Mouse (Mus musculus): Measurements from ENCODE around the gene Dolk. TPM values are rescaled to one million over a fixed set of nuclear protein-coding genes. Genes with fewer than 3 reads are reported as not detected.

Dolk gene
- total RNA-seq, 1 experiment from 2014 or later = 46.2 TPM

DNA sequence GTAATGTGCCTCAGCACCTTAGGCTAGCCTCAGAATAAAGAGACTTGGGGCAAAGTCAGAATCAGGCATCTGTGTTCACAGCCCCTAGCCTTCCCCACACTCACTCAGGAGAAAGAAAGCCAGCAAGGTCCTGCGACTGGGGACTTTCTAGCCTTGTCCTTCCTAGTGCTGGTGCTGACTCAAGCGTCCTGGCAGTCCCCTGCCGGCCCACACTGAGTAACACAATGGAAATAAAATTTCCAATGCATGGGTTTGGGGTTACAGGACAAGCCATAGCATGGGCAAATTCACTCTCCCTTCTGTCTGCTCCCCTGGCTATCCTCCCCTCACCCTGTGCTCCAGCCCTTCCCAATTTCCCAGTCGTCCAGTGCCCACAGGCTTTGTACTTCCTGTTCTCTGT, 17.8 kb downstream of the Dolk start:
- DNase-seq = peak; percentile 45

DNA sequence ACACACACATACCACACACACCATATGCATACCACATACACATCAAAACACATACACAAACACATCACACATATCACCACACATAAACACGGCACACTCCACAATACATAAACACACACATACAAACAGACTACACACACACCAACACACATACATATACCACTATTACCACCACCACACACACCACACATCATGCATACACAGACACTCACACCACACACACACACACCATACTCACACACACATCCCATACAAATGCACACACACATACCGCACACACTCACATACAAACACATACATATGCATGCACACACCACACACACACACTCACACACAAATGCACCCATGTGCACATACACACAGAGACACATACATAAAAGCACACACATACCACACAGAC, 18.7 kb downstream of the Dolk start:
- no peak for DNase-seq

DNA sequence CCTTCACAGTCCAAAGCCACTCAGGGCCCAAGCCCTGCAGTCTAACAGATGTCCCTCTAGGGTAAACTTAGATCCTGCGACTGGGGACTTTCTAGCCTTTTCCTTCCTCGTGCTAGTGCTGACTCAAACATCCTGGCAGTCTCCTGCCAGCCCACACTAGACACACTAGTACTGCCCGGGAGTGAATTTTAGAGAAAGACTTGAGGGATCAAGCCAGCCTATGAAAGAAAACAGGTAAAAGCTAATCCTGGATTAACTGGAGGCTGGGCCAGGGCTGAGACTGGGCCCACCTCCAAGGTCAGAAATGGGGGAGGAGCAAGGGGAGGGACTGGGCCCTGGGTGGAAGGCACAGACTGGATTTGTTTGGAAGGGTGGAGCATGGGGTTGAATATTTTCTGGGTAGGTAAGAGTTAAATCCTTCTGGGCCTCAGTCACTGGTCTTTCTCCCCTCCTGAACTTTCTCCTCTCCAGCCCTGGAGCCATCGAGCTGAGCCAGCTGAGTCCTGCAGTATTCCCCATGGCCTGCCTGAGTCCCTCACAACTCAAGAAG, 19.7 kb downstream of the Dolk start:
- peak; percentile 85 for DNase-seq

GRCm38 (mm10) chr2:30265767-30266253, 20.3 kb downstream of the Dolk start, which contains the start of gene Phyhd1:
Gene Phyhd1 (plus strand): TSS chr2:30266203.
- DNase-seq = peak; percentile 86

- no peak for DNase-seq
These were observed 21.2 kb downstream of the Dolk start for GRCm38 (mm10) chr2:30264671-30265519.

DNA sequence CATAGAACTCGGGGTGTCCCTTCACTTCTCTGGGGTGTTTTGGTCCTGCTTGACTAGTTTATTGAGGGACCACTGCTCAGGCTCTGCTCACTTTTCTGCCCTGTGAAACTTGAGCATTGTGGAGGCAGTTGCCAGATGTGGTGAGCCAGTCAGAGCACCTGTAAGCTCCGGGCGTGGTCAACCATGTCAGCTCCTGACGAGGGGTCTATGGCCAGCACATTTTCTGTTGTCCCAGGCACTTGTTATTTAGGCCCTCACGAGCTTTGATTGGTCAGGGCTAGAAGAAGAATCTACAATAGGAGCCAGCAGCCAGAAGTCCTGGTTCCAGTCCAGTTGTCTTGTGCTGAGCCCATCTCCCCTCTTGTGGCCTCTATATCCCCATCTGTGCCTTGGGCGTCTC, 22.3 kb downstream of the Dolk start:
- DNase-seq = no peak

DNA sequence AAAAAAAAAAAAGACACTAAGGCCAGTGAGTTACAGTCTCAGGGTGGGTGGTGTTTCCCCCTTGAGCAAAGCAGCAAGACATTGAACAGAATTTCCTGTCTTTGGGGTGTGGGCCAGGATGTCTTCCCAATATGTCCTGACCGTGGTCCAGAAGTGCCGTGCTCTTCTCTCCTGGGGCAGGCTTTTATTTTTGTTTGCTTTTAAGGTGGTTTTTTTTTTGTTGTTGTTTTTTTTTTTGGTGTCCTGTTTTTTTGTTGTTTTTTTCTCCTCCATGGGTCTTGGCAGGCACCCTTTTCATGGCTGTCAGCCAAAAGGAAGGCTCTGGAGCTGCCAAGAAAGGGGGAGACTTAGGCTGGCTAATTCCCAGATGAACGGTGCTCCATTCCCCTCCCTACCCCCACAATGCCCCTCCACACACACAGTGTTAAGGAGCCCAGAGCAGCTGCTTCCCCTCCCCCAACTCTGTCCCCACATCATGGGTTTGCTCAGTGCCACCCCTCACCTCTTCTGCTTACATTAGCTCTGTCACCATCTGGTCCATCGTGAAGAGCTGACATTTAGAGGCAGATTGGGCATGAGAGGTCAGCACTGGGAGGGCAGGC, 23.2 kb downstream of the Dolk start:
- DNase-seq = peak; percentile 80

DNA sequence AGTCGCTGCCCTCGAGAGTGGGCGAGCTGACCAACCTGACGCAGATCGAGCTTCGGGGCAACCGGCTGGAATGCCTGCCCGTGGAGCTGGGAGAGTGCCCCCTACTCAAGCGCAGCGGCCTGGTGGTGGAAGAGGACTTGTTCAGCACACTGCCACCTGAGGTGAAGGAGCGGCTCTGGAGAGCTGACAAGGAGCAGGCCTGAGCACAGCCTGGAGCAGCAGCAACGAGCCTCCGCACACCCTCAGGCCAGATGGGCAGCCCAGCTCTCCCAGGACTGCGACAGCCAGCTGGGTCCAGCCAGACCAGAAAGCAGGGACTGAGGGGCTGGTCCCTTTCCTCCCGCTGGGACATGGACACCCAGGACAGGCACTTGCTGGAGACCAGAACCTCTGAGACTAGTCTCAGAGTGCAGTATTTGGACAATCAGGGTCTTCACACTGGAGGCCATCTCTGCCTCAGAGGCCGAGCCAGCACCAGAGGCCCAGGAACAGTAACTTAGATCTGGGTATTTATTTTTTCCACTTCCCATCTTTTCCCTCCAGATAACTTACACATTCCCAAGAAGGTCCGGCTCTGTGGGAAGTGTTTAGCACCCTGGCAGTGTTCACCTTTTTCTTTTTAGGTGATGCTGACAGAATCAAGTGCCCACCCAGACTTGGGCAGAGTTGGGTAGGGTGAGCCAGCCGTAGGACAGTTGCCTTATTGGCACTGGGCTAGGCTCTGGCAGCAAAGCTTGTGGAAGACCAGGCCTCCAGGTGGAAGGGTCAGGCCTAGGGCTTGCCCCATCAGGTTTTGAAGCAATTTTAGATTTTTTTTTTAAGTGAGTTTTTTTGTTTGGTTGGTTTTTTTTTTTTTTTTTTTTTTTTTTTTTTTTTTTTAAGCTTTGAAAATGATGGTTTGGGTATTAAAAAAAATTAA, 24.0 kb downstream of the Dolk start:
- DNase-seq = no peak

DNA sequence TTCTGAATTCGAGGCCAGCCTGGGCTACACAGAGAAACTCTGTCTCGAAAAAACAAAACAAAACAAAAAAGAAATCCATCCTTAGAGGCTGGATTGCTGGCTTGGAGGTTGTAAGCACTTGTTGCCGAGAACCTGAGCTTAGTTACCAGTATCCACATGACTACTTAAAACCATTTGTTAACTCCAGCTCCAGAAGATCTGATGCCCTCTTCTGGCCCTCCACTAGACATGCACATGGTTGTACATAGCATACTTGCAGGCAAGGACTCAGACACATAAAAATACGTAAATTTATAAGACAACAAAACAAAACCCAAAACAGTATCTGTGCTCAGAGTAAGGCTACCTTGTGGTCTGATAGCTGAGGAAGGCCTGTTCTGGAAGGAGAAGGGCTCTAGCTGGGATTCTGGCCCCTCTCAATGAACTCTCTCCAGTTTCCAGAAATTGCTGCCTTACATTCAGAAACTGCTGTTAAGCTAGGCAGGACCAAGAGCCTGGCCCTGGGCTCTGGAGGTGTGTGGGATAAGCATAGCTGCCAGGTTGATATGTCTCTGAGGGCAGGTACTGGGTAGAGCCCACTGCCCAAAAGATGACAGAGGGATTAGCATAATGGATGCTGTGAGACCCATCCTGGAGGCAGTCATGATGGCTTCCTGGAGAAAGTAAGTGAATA, 24.9 kb downstream of the Dolk start:
- DNase-seq = no peak

DNA sequence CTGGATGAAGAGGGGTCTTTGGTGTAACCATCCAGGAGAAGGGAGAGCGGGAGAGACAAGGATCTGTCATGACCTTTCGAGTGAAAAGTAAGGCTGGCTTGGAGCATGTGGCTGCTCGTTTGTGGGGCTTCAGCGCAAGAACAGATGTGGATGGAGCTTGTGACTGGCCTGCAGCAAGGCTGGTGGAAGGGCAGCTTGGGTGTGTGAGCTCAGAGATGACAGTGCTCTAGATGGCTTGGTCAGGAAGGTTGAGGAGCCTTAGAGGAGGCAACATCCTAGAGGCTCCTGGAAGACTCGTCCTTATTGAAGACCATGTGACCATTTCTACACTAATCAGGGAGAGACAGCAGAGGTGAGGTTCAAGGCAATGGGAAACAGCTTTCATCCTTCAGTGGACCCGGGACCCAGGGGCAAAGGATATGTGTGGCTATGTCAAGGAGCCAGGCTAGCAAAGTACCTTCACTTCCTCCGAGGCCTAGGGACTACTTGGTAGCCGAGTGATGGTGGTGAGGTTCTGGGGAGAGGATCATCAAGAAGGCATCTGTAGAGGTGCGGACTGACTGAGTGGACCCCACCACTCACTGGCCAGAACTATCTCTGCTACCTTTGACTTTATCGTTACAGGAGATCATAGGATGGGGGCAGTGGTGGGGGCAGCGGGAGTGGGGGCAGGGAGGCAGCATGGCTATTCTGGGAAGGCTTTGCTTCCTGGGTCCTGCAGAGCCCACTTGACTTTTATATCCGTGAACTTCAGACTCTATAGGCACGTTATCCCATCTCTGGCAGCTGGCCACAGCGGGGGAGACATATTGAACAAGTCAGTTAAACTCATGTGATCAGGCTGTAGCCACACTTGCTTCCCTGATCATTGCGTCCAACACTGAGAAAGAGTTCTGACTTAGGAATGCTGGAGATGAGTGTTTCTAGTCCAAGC, 26.7 kb downstream of the Dolk start:
- DNase-seq = no peak

DNA sequence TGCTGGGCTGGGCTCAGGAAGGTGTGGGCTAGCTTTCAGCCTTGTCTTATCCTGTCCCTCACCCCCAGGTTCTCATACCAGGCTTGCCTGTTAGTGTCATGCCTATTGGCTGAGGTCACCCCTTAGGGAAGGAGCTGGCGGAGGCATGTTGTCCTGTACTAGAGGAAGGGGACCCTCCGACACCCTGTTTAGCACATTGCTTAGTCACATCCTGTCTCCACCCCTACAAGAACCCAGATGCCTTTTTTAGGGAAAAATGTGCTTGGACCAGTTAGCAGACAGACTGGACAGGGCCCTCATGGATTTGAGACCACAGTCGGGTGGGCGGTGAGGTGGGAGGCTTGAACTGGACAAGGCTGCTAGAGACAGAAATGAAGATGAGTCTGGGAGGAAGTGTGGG, 27.5 kb downstream of the Dolk start:
- peak; percentile 49 for DNase-seq

DNA sequence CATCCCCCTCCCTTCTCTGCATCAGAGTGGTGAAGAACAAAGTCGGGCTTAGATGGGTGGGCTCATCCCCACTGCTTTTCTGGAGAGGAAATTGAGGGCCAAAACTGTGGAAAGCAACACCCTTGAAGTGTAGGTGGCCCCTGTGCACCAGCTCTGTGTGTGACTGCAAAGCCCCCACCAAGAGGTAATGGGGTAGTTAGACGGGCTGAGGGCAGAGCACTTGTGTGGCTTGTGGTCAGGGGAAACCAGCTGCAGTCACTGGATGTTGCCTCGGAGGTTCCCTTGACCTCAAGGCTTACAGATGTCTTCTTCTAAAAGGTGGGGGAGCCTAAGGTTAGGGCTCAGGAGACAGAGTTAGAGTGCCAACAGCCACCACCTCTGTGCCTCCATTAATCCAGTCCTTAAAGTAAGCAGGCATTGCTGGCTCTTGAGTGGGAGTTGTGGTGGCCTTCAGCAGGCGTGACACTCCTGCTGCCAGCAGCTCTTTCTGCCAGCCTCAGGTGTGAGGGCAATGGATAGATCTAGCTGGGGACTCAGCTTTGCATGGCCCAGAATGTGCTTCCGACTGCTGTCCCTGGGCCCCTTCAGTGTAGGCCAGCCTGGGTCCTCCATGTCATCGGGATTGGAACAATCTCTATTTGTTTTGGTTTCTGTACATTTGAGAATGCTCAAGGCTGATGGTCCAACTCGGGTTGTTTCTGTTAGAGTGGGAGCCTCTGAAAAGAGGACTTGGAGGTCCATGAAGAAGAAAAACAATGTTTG, 28.3 kb downstream of the Dolk start:
- no peak for DNase-seq

- no peak for DNase-seq
These were observed 29.4 kb downstream of the Dolk start for GRCm38 (mm10) chr2:30256616-30257350.

DNA sequence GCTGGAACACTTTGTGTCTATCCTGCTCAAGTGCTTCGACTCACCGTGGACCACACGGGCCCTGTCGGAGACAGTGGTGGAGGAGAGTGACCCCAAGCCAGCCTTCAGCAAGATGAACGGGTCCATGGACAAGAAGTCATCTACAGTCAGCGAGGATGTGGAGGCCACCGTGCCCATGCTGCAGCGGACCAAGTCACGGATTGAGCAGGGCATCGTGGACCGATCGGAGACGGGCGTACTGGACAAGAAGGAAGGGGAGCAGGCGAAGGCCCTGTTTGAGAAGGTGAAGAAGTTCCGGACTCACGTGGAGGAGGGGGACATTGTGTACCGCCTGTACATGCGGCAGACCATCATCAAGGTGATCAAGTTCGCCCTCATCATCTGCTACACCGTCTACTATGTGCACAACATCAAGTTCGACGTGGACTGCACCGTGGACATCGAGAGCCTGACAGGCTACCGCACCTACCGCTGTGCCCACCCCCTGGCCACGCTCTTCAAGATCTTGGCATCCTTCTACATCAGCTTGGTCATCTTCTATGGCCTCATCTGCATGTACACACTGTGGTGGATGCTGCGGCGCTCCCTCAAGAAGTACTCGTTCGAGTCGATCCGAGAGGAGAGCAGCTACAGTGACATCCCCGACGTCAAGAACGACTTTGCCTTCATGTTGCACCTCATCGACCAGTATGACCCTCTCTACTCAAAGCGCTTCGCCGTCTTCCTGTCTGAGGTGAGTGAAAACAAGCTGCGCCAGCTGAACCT, 30.3 kb downstream of the Dolk start:
- no peak for DNase-seq

DNA sequence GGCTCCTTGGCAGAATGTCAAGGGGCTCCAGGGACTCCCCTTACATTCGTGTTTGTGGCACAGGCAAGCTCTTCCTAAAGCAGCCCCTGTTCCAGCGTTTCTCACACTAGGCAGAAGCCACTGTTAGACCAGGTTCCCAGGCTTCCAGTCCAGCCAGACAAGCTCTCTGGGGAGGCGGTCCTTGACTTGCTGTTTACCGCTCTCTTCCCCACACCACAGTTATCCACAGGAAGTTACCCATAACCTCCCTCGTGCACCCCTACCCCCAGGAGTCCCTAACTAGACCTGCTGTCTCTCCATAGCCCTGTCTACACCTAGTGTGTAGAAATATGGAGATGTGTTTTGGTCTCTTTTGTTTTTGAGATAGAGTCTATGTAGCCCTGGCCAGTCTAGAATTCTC, 32.3 kb downstream of the Dolk start:
- DNase-seq = no peak

GRCm38 (mm10) chr2:30252521-30252920, 33.6 kb downstream of the Dolk start:
- DNase-seq = peak; percentile 66

GRCm38 (mm10) chr2:30251417-30252104, 34.6 kb downstream of the Dolk start:
- peak; percentile 71 for DNase-seq
